Mouse (Mus musculus) hindbrain, embryonic 14.5 days (tissue): ENCODE measurements at regions not wholly inside any gene's neighbourhood (a gene's known extent, or its start where the extent isn't known, plus 50 kb on each side); places are given as distances from the start of the nearest gene placed in this dataset.

Experiments
- ATAC-seq: fragments of 200-750 bp; cut with Nextera tagmentation; 2 replicates; pipeline ENCODE4 v1.8.0; 2017; ENCODE audit warnings: moderate number of reproducible peaks, mild to moderate bottlenecking, moderate TSS enrichment, moderate library complexity; ENCODE audit not compliant: low FRiP score
- DNase-seq: peaks from one replicate; pipeline ENCODE4 v3.0.0-alpha.2; 2015; ENCODE audit warnings: low spot score
- H3K27ac ChIP-seq: fragments of 300-500 bp; sonication (generic); 2 replicates; pipeline ENCODE4 v1.5.1; 2014; ENCODE audit warnings: mild to moderate bottlenecking, moderate library complexity
- H3K27me3 ChIP-seq: fragments of 300-500 bp; sonication (generic); 2 replicates; pipeline ENCODE4 v1.6.1; 2014; ENCODE audit warnings: mild to moderate bottlenecking, low read length, mixed read lengths; ENCODE audit not compliant: control insufficient read depth, insufficient read depth
- H3K36me3 ChIP-seq: fragments of 300-500 bp; sonication (generic); replicated peaks from 2 replicates; pipeline ENCODE4 v1.6.1; 2014; ENCODE audit not compliant: control insufficient read depth, insufficient read depth
- H3K4me1 ChIP-seq: fragments of 300-500 bp; sonication (generic); replicated peaks from 2 replicates; pipeline ENCODE4 v1.6.1; 2014; ENCODE audit warnings: antibody characterized with exemption, low read length, mixed read lengths; ENCODE audit not compliant: control insufficient read depth, insufficient read depth
- H3K4me2 ChIP-seq: fragments of 300-500 bp; sonication (generic); replicated peaks from 2 replicates; pipeline ENCODE4 v1.6.1; 2014; ENCODE audit warnings: mild to moderate bottlenecking, moderate library complexity
- H3K4me3 ChIP-seq: fragments of 300-500 bp; sonication (generic); replicated peaks from 2 replicates; pipeline ENCODE4 v1.5.1; 2014; ENCODE audit warnings: mild to moderate bottlenecking, low read length
- H3K9ac ChIP-seq: fragments of 300-500 bp; sonication (generic); 2 replicates; pipeline ENCODE4 v1.6.1; 2014
- H3K9me3 ChIP-seq: fragments of 300-500 bp; sonication (generic); 2 replicates; pipeline ENCODE4 v1.6.1; 2016; ENCODE audit warnings: low read length; ENCODE audit not compliant: control insufficient read depth
- WGBS: fragments of 180-500 bp; shearing (Covaris S2); extraction: QIAGEN DNeasy Blood & Tissue Kit; methylation state at CpG from one replicate; pipeline ENCODE4 v1.1.7; 2014; 5-methylcytosine and 5-hydroxymethylcytosine counted together

- Histone ChIP-seq H3K27ac (no peak overlapping the region), H3K9ac (no peak overlapping the region), H3K4me1 (no peaks in the 10 kb centered on the region), H3K36me3 (no peaks in the 10 kb centered on the region), H3K4me2 (no peak overlapping the region), H3K27me3 (no peaks in the 10 kb centered on the region), H3K4me3 (no peak overlapping the region), H3K9me3 (no peaks in the 10 kb centered on the region)
- WGBS: 83% methylated on average over 1 of the region's 1 CpGs
- ATAC-seq (no peak), DNase-seq (no peak)
Measured at GRCm38 (mm10) chr12:80039150-80039549, 73.7 kb downstream of the Zfp36l1 start.

GRCm38 (mm10) chr12:80035500-80036271 lies 77.1 kb downstream of the Zfp36l1 start:
- Histone ChIP-seq H3K4me3 (no peak overlapping the region), H3K9ac (no peak overlapping the region), H3K4me2 (no peak overlapping the region), H3K4me1 (no peaks in the 10 kb centered on the region), H3K27ac (no peak overlapping the region), H3K9me3 (no peaks in the 10 kb centered on the region), H3K27me3 (no peaks in the 10 kb centered on the region), H3K36me3 (no peaks in the 10 kb centered on the region)
- ATAC-seq: no peak
- WGBS: 89% methylated on average over 6 of the region's 6 CpGs
- no peak for DNase-seq

- Histone ChIP-seq H3K27ac (no peak overlapping the region), H3K27me3 (no peaks in the 10 kb centered on the region), H3K4me1 (no peaks in the 10 kb centered on the region), H3K4me3 (no peak overlapping the region), H3K4me2 (no peak overlapping the region), H3K9ac (no peak overlapping the region), H3K9me3 (no peaks in the 10 kb centered on the region), H3K36me3 (no peaks in the 10 kb centered on the region)
- 46% methylated on average over 4 of the region's 4 CpGs for WGBS
- no peak for DNase-seq
- no peak for ATAC-seq
Measured at GRCm38 (mm10) chr12:80034963-80035411, 77.8 kb downstream of the Zfp36l1 start.

GRCm38 (mm10) chr12:80034100-80034499 lies 78.7 kb downstream of the Zfp36l1 start:
- no peak overlapping the region for H3K4me2 ChIP-seq
- no peak overlapping the region for H3K4me3 ChIP-seq
- no peak overlapping the region for H3K9ac ChIP-seq
- H3K36me3 ChIP-seq: no peaks in the 10 kb centered on the region
- no peaks in the 10 kb centered on the region for H3K9me3 ChIP-seq
- H3K27ac ChIP-seq: no peak overlapping the region
- no peaks in the 10 kb centered on the region for H3K4me1 ChIP-seq
- ATAC-seq (no peak), DNase-seq (no peak)
- WGBS: 87% methylated on average over 5 of the region's 5 CpGs
- no peaks in the 10 kb centered on the region for H3K27me3 ChIP-seq

- no peak overlapping the region for H3K27ac ChIP-seq
- H3K9ac ChIP-seq: no peak overlapping the region
- ATAC-seq (no peak), DNase-seq (no peak)
- no peaks in the 10 kb centered on the region for H3K9me3 ChIP-seq
- no peaks in the 10 kb centered on the region for H3K36me3 ChIP-seq
- 80% methylated on average over 3 of the region's 3 CpGs for WGBS
- no peaks in the 10 kb centered on the region for H3K4me1 ChIP-seq
- H3K27me3 ChIP-seq: no peaks in the 10 kb centered on the region
- H3K4me3 ChIP-seq: no peak overlapping the region
- no peak overlapping the region for H3K4me2 ChIP-seq
Measured at GRCm38 (mm10) chr12:80032520-80032919, 80.3 kb downstream of the Zfp36l1 start.

- no peak overlapping the region for H3K27ac ChIP-seq
- H3K9ac ChIP-seq: no peak overlapping the region
- H3K4me3 ChIP-seq: no peak overlapping the region
- 86% methylated on average over 3 of the region's 3 CpGs for WGBS
- no peak for ATAC-seq
- DNase-seq: no peak
- no peaks in the 10 kb centered on the region for H3K27me3 ChIP-seq
- H3K4me1 ChIP-seq: no peaks in the 10 kb centered on the region
- no peak overlapping the region for H3K4me2 ChIP-seq
- H3K36me3 ChIP-seq: no peaks in the 10 kb centered on the region
- H3K9me3 ChIP-seq: no peaks in the 10 kb centered on the region
Measured at GRCm38 (mm10) chr12:80028301-80028700, 84.5 kb downstream of the Zfp36l1 start.

- DNase-seq: no peak
- Histone ChIP-seq H3K36me3 (no peaks in the 10 kb centered on the region), H3K27me3 (no peaks in the 10 kb centered on the region), H3K4me2 (peak overlapping the region; percentile 15; the same call in 1 of the 2 replicates), H3K4me3 (no peak overlapping the region), H3K27ac (peak overlapping the region; percentile 57; the same call in 1 of the 2 replicates), H3K4me1 (peaks cover 29% of the 10 kb centered on the region), H3K9ac (0 out of 2 replicates have a peak overlapping the region, but pooled peaks have one; percentile 2), H3K9me3 (no peaks in the 10 kb centered on the region)
- ATAC-seq: 0 out of 2 replicates have a peak, but pooled peaks have one; percentile 43
- WGBS: 11% methylated on average over 18 of the region's 18 CpGs
Measured at GRCm38 (mm10) chr12:80023107-80024078, 89.4 kb downstream of the Zfp36l1 start.

- no peak overlapping the region for H3K4me3 ChIP-seq
- no peaks in the 10 kb centered on the region for H3K9me3 ChIP-seq
- 12% methylated on average over 17 of the region's 18 CpGs for WGBS
- peak overlapping the region; percentile 15 for H3K4me2 ChIP-seq
- DNase-seq (no peak), ATAC-seq (peak; percentile 47; the same call in 1 of the 2 replicates)
- H3K27ac ChIP-seq: peak overlapping the region; percentile 65
- peaks cover 29% of the 10 kb centered on the region for H3K4me1 ChIP-seq
- no peaks in the 10 kb centered on the region for H3K27me3 ChIP-seq
- no peak overlapping the region for H3K9ac ChIP-seq
- no peaks in the 10 kb centered on the region for H3K36me3 ChIP-seq
Measured at GRCm38 (mm10) chr12:80022181-80023106, 90.4 kb downstream of the Zfp36l1 start.
